Mouse (Mus musculus): ENCODE data around the gene Thrb.

DNA sequence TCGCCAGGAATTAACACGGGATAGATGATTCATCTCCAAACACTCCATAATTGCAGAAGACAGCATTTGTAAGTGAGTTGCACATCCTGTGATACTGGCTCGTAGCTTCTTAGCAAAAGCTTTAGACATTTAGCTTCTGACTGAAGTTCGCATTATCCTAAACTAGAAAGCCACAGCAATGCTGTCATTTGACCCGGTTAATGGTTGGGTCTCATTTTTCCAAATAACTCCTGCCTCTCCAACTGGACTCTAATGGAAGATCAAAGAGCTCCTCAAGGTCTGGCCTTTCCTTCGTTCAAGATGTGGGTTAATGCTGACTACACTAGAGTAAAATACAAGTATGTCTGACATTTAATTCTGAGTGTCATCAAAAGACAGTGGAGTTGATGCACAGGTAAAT is 208.3 kb downstream of the Thrb start:
- TF ChIP-seq CTCF (IDR thresholded peaks at IDR 0.05 in 2 of 3, conservative IDR thresholded peaks at IDR 0.05 in 1 of 3; ENCODE audit: control insufficient read depth in 1 of 3, insufficient read depth in 1 of 3, low read depth in 2 of 3, low read length in 3 of 3, poor library complexity in 1 of 3, severe bottlenecking in 1 of 3) (no peak), ELF1 (IDR thresholded peaks at IDR 0.05; ENCODE audit: low read depth, low read length) (no peak), ETS1 (IDR thresholded peaks at IDR 0.05; ENCODE audit: low read depth, low read length) (no peak), TBP (IDR thresholded peaks at IDR 0.05; ENCODE audit: low read depth, low read length) (no peak), POLR2A (IDR thresholded peaks at IDR 0.05; ENCODE audit: control insufficient read depth in 1 of 2, insufficient read depth in 1 of 2, low read depth in 1 of 2, low read length in 2 of 2, poor library complexity in 1 of 2) (no peak), ZKSCAN1 (IDR thresholded peaks at IDR 0.05; ENCODE audit: low read depth, low read length) (no peak), NELFE (IDR thresholded peaks at IDR 0.05; ENCODE audit: low read depth, low read length) (no peak), HCFC1 (IDR thresholded peaks at IDR 0.05; ENCODE audit: low read depth, low read length) (no peak), ZNF384 (IDR thresholded peaks at IDR 0.05; ENCODE audit: low read depth, low read length) (no peak), ZMIZ1 (IDR thresholded peaks at IDR 0.05; ENCODE audit: low read depth, low read length) (no peak), EP300 (IDR thresholded peaks at IDR 0.05; ENCODE audit: low read depth in 1 of 2, low read length in 2 of 2) (no peak), RAD21 (IDR thresholded peaks at IDR 0.05; ENCODE audit: low read depth, low read length) (no peak), MAZ (IDR thresholded peaks at IDR 0.05; ENCODE audit: low read depth, low read length) (no peak), KAT2A (conservative IDR thresholded peaks at IDR 0.05; ENCODE audit: low read depth, low read length) (no peak)
